Mouse (Mus musculus): ENCODE measurements around the gene Tead4.

DNA sequence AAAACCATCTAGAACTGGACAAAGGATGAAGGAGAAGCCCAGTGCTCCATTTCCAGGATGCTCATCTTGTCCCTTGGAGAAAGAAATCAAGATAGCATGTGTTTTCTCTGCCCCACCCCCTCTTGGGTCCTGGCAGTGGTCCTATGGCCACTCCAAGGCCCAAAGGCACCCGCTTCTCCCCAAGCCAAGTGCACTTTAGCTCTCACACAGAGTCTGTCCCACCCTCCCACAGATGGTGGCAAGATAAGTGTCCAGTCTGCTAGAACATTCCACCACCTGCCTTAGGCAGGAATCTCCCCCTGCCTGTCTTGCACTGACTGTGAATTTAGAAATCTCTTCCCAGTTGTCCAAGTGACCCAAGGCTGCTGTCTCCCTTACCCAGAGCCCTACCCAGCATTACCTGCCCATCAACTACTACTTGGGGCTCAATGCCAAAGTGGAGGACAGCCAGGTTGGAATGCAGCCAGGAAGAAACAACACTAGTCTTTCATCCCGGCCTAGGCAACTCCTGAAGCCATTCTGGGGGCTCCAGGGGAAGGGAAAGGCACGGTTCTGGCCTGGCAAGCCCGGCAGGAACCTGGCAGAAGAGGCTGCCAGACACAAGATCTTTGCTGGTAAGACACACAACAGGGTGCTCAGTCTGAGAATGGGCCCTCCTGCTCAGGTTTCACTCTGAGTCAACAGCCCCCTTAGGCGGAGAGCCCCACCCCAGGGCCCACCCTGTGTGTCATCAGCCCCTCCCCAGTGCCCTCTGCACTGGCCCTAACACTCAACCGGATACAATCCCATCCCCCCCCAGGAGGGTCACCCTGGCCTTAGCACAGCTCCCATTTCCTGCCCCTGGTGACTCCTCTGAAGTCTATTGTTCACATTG is 4.5 kb downstream of the Tead4 start:
- TF ChIP-seq CTCF (IDR thresholded peaks at IDR 0.05; ENCODE audit: insufficient read depth, low read depth, low read length), result no peak
- no peak for TF ChIP-seq POLR2A (IDR thresholded peaks at IDR 0.05; ENCODE audit: insufficient read depth, low read depth, low read length)
